Mouse (Mus musculus) CH12.LX (cell line): ENCODE measurements at regions not wholly inside any gene's neighbourhood (a gene's known extent, or its start where the extent isn't known, plus 50 kb on each side); places are given as distances from the start of the nearest gene placed in this dataset.

Experiments
- DNase-seq: peaks from one replicate; pipeline ENCODE4 v3.0.0-alpha.2; 2013; ENCODE audit errors: extremely low read depth
- H3K27ac ChIP-seq: 2 replicates; pipeline ENCODE4 v1.5.1; 2012; ENCODE audit warnings: low read depth, mild to moderate bottlenecking, control low read depth, moderate library complexity; ENCODE audit not compliant: insufficient read depth
- H3K27me3 ChIP-seq: replicated peaks from 2 replicates; pipeline ENCODE3; 2012; ENCODE audit warnings: inconsistent platforms
- H3K36me3 ChIP-seq, 2 experiments: replicated peaks in 1 of 2; 2 replicates each; pipeline versions ENCODE3 to v1.6.1; 2012; ENCODE audit warnings: inconsistent platforms in 1 of 2, low read length in 1 of 2, mild to moderate bottlenecking in 1 of 2, mixed read lengths in 1 of 2, moderate library complexity in 1 of 2; ENCODE audit not compliant: control insufficient read depth in 1 of 2, insufficient read depth in 1 of 2
- H3K4me1 ChIP-seq, 2 experiments: 2 replicates each; pipeline ENCODE4 v1.6.1; 2012; ENCODE audit warnings: inconsistent platforms in 1 of 2, moderate library complexity in 1 of 2; ENCODE audit not compliant: insufficient read depth in 2 of 2, control insufficient read depth in 1 of 2
- H3K4me2 ChIP-seq: 2 replicates; pipeline ENCODE4 v1.6.1; 2012; ENCODE audit warnings: low read depth, mild to moderate bottlenecking, control low read depth; ENCODE audit not compliant: poor library complexity, insufficient read depth, severe bottlenecking
- H3K4me3 ChIP-seq, 3 experiments: fragments of 150-350 bp in 1 of 3; sonication (generic) in 1 of 3; replicated peaks in 1 of 3; 2 replicates each; pipeline versions ENCODE3 to v1.5.1; 2011 to 2012; ENCODE audit warnings: low read depth in 2 of 3, low read length in 2 of 3, mild to moderate bottlenecking in 2 of 3, moderate library complexity in 2 of 3, control low read depth in 1 of 3, improper control_type of control experiment in 1 of 3, inconsistent platforms in 1 of 3, mixed read lengths in 1 of 3; ENCODE audit not compliant: poor library complexity in 1 of 3
- H3K79me2 ChIP-seq: replicated peaks from 2 replicates; pipeline ENCODE4 v1.6.1; 2012; ENCODE audit warnings: mild to moderate bottlenecking, moderate library complexity; ENCODE audit not compliant: control insufficient read depth, poor library complexity, insufficient read depth, severe bottlenecking; ENCODE audit errors: extremely low read depth
- H3K9ac ChIP-seq: 2 replicates; pipeline ENCODE4 v1.6.1; 2012; ENCODE audit warnings: low read depth, mild to moderate bottlenecking, control low read depth, moderate library complexity; ENCODE audit not compliant: insufficient read depth
- H3K9me3 ChIP-seq: replicated peaks from 2 replicates; pipeline ENCODE3; 2012; ENCODE audit warnings: low read length, inconsistent platforms, mixed read lengths
- BHLHE40 ChIP-seq: IDR thresholded peaks from 2 replicates; pipeline ENCODE4 v1.6.1; 2011; ENCODE audit warnings: mild to moderate bottlenecking, low read depth, low read length, improper control_type of control experiment
- CHD2 ChIP-seq: IDR thresholded peaks from 2 replicates; pipeline ENCODE4 v1.6.1; 2011; ENCODE audit warnings: low read length, improper control_type of control experiment
- E2F4 ChIP-seq: IDR thresholded peaks from 2 replicates; pipeline ENCODE4 v1.6.1; 2011; ENCODE audit warnings: low read depth, low read length, improper control_type of control experiment; ENCODE audit not compliant: insufficient replicate concordance
- ELF1 ChIP-seq: IDR thresholded peaks from 2 replicates; pipeline ENCODE4 v1.6.1; 2014; ENCODE audit warnings: low read depth, mild to moderate bottlenecking, inconsistent platforms, low read length, improper control_type of control experiment
- EP300 ChIP-seq: IDR thresholded peaks from 2 replicates; pipeline ENCODE4 v1.6.1; 2011; ENCODE audit warnings: low read length, improper control_type of control experiment
- ETS1 ChIP-seq: conservative IDR thresholded peaks from 2 replicates; pipeline ENCODE4 v1.6.1; 2012; ENCODE audit warnings: low read depth, mild to moderate bottlenecking, inconsistent platforms, low read length, improper control_type of control experiment, moderate library complexity
- GABPA ChIP-seq: IDR thresholded peaks from 2 replicates; pipeline ENCODE4 v1.6.1; 2012; ENCODE audit warnings: low read depth, low read length, improper control_type of control experiment, inconsistent platforms; ENCODE audit not compliant: insufficient replicate concordance
- HCFC1 ChIP-seq: IDR thresholded peaks from 2 replicates; pipeline ENCODE4 v1.6.1; 2012; ENCODE audit warnings: low read depth, mild to moderate bottlenecking, inconsistent platforms, low read length, improper control_type of control experiment
- IRF4 ChIP-seq: IDR thresholded peaks from 2 replicates; pipeline ENCODE4 v1.6.1; 2014; ENCODE audit warnings: low read depth, mild to moderate bottlenecking, inconsistent platforms, low read length, improper control_type of control experiment
- JUN ChIP-seq: IDR thresholded peaks from 2 replicates; pipeline ENCODE4 v1.6.1; 2011; ENCODE audit warnings: low read depth, mild to moderate bottlenecking, low read length, improper control_type of control experiment, moderate library complexity; ENCODE audit not compliant: insufficient read depth
- KAT2A ChIP-seq: IDR thresholded peaks from 2 replicates; pipeline ENCODE4 v1.6.1; 2012; ENCODE audit warnings: low read length, improper control_type of control experiment, inconsistent platforms; ENCODE audit not compliant: insufficient replicate concordance
- MAFK ChIP-seq: IDR thresholded peaks from 2 replicates; pipeline ENCODE4 v1.6.1; 2011; ENCODE audit warnings: low read length, improper control_type of control experiment; ENCODE audit not compliant: insufficient replicate concordance
- MAX ChIP-seq: IDR thresholded peaks from 2 replicates; pipeline ENCODE4 v1.6.1; 2011; ENCODE audit warnings: low read length, improper control_type of control experiment
- MAZ ChIP-seq: IDR thresholded peaks from 2 replicates; pipeline ENCODE4 v1.6.1; 2012; ENCODE audit warnings: low read depth, mild to moderate bottlenecking, inconsistent platforms, low read length, improper control_type of control experiment, moderate library complexity
- MXI1 ChIP-seq: IDR thresholded peaks from 2 replicates; pipeline ENCODE4 v1.6.1; 2011; ENCODE audit warnings: mild to moderate bottlenecking, low read depth, low read length, improper control_type of control experiment
- MYC ChIP-seq: IDR thresholded peaks from 2 replicates; pipeline ENCODE4 v1.6.1; 2011; ENCODE audit warnings: low read depth, mild to moderate bottlenecking, improper control_type of control experiment, low read length
- NRF1 ChIP-seq: IDR thresholded peaks from 2 replicates; pipeline ENCODE4 v1.6.1; 2014; ENCODE audit warnings: low read depth, mild to moderate bottlenecking, inconsistent platforms, low read length, improper control_type of control experiment, moderate library complexity
- PAX5 ChIP-seq: IDR thresholded peaks from 2 replicates; pipeline ENCODE4 v1.6.1; 2012; ENCODE audit warnings: low read length, inconsistent platforms, mixed read lengths
- USF2 ChIP-seq: conservative IDR thresholded peaks from 2 replicates; pipeline ENCODE4 v1.6.1; 2011; ENCODE audit warnings: low read depth, low read length, improper control_type of control experiment
- ZC3H11A ChIP-seq: IDR thresholded peaks from 2 replicates; pipeline ENCODE4 v1.6.1; 2012; ENCODE audit warnings: low read depth, mild to moderate bottlenecking, inconsistent platforms, low read length, improper control_type of control experiment
- ZKSCAN1 ChIP-seq: IDR thresholded peaks from 2 replicates; pipeline ENCODE4 v1.6.1; 2012; ENCODE audit warnings: low read depth, inconsistent platforms, low read length, improper control_type of control experiment, borderline replicate concordance
- ZMIZ1 ChIP-seq: IDR thresholded peaks from 2 replicates; pipeline ENCODE4 v1.6.1; 2012; ENCODE audit warnings: low read depth, mild to moderate bottlenecking, inconsistent platforms, low read length, improper control_type of control experiment
- ZNF384 ChIP-seq: IDR thresholded peaks from 2 replicates; pipeline ENCODE4 v1.6.1; 2012; ENCODE audit warnings: low read depth, low read length, improper control_type of control experiment, inconsistent platforms
- dilution Hi-C: fragments of 300-500 bp; cut with MboI; formaldehyde crosslinking; loops from 2 replicates; pipeline ENCODE4 v1.14.3; 2020; ENCODE audit warnings: low sequenced_read_pairs; ENCODE audit not compliant: extremely low pct_unique_long_range_greater_than_20kb, extremely low pct_ligation_motif_present
- in situ Hi-C: fragments of 300-500 bp; cut with MboI; formaldehyde crosslinking; loops from 3 replicates; pipeline ENCODE4 v1.14.3; 2019; ENCODE audit warnings: low sequenced_read_pairs, low pct_ligation_motif_present, low pct_unique_long_range_greater_than_20kb, mixed read lengths

- H3K4me2 ChIP-seq: no peak overlapping the region
Observed at GRCm38 (mm10) chr3:137547414-137547877, 74.0 kb upstream of the Ddit4l start.

GRCm38 (mm10) chr3:137547938-137548337, 73.5 kb upstream of the Ddit4l start:
- Histone ChIP-seq H3K4me1 (peaks cover under 1 to 12% of the 10 kb centered on the region in 2 experiments; a peak in 3 of 4 replicates), H3K4me3 (no peak overlapping the region), H3K9me3 (no peaks in the 10 kb centered on the region), H3K27me3 (no peaks in the 10 kb centered on the region), H3K27ac (no peak overlapping the region), H3K79me2 (no peaks in the 10 kb centered on the region), H3K9ac (no peak overlapping the region), H3K4me2 (no peak overlapping the region), H3K36me3 (no peaks in the 10 kb centered on the region)
- dilution Hi-C loops: no loop called here
- TF ChIP-seq IRF4: no peak
- no peak for TF ChIP-seq ZNF384
- no peak for TF ChIP-seq ZMIZ1
- TF ChIP-seq JUN: no peak
- no peak for TF ChIP-seq MAX
- TF ChIP-seq ZC3H11A: no peak
- TF ChIP-seq MAFK: no peak
- in situ Hi-C loops: no loop called here
- no peak for DNase-seq

More at GRCm38 (mm10) chr3:137547414-137547877, 74.0 kb upstream of the Ddit4l start:
- no peaks in the 10 kb centered on the region for H3K36me3 ChIP-seq
- in situ Hi-C loops: no loop called here
- DNase-seq: no peak
- H3K4me3 ChIP-seq: no peak overlapping the region
- H3K9me3 ChIP-seq: no peaks in the 10 kb centered on the region
- dilution Hi-C loops: no loop called here
- H3K4me1 ChIP-seq: peaks cover 0 to 12% of the 10 kb centered on the region in 2 experiments; a peak in 2 of 4 replicates
- no peak overlapping the region for H3K9ac ChIP-seq
- no peaks in the 10 kb centered on the region for H3K79me2 ChIP-seq
- no peak overlapping the region for H3K27ac ChIP-seq
- no peaks in the 10 kb centered on the region for H3K27me3 ChIP-seq
- no peak for TF ChIP-seq MXI1
- TF ChIP-seq NRF1: no peak
- no peak for TF ChIP-seq GABPA
- TF ChIP-seq MYC: no peak
- TF ChIP-seq E2F4: no peak
- TF ChIP-seq ZC3H11A: no peak
- TF ChIP-seq BHLHE40: no peak
- TF ChIP-seq ZKSCAN1: no peak
- no peak for TF ChIP-seq KAT2A
- no peak for TF ChIP-seq USF2
- TF ChIP-seq EP300: no peak
- no peak for TF ChIP-seq HCFC1
- TF ChIP-seq JUN: no peak
- TF ChIP-seq MAZ: no peak
- no peak for TF ChIP-seq CHD2
- TF ChIP-seq ELF1: no peak
- no peak for TF ChIP-seq PAX5
- no peak for TF ChIP-seq MAFK
- TF ChIP-seq ETS1: no peak
